Mouse (Mus musculus) thymus, postnatal 4 days (tissue): ENCODE data around the gene Tbcb.
A peak's percentile ranks its signal among the peaks of the same experiment; 100 is the strongest.
"Not testable (repeated sequence)": the region's sequence is repeated elsewhere in the genome, so short reads cannot be mapped to it uniquely, and the experiment has no call there.

Experiments
- DNase-seq: peaks from one replicate; pipeline ENCODE4 v3.0.0; 2021

Tbcb gene

GRCm38 (mm10) chr7:30193013-30193412, 39.1 kb downstream of the Tbcb start:
- DNase-seq = no peak

- DNase-seq = no peak
These were observed 40.0 kb downstream of the Tbcb start for GRCm38 (mm10) chr7:30192088-30192487.

GRCm38 (mm10) chr7:30189116-30189491, 43.0 kb downstream of the Tbcb start:
- no peak for DNase-seq

GRCm38 (mm10) chr7:30188344-30189115, 43.5 kb downstream of the Tbcb start:
- no peak for DNase-seq

GRCm38 (mm10) chr7:30184641-30185348, 47.3 kb downstream of the Tbcb start:
- DNase-seq = no peak

GRCm38 (mm10) chr7:30183879-30184289, 48.2 kb downstream of the Tbcb start, which contains the start of gene Cox7a1:
Cox7a1 (plus strand) TSS chr7:30184144.
- peak; percentile 87 for DNase-seq

- not testable (repeated sequence) for DNase-seq
These were observed 48.9 kb downstream of the Tbcb start for GRCm38 (mm10) chr7:30183189-30183588.

GRCm38 (mm10) chr7:30181929-30182328, 50.1 kb downstream of the Tbcb start:
- not testable (repeated sequence) for DNase-seq

GRCm38 (mm10) chr7:30181308-30181707, 50.8 kb downstream of the Tbcb start:
- DNase-seq = peak; percentile 83

- no peak for DNase-seq
These were observed 53.8 kb downstream of the Tbcb start for GRCm38 (mm10) chr7:30178256-30178655.

- DNase-seq = peak; percentile 45
These were observed 55.6 kb downstream of the Tbcb start for GRCm38 (mm10) chr7:30176474-30176873.
